Mouse (Mus musculus) 3T3-L1 (cell line): ENCODE data around the gene Tbc1d9b.
A peak's percentile ranks its signal among the peaks of the same experiment; 100 is the strongest.
"Not testable (repeated sequence)": the region's sequence is repeated elsewhere in the genome, so short reads cannot be mapped to it uniquely, and the experiment has no call there.

Experiments used
- DNase-seq: peaks from one replicate; pipeline ENCODE4 v3.0.0-alpha.2; 2015; ENCODE audit warnings: low read depth, low spot score

The Tbc1d9b gene

DNA sequence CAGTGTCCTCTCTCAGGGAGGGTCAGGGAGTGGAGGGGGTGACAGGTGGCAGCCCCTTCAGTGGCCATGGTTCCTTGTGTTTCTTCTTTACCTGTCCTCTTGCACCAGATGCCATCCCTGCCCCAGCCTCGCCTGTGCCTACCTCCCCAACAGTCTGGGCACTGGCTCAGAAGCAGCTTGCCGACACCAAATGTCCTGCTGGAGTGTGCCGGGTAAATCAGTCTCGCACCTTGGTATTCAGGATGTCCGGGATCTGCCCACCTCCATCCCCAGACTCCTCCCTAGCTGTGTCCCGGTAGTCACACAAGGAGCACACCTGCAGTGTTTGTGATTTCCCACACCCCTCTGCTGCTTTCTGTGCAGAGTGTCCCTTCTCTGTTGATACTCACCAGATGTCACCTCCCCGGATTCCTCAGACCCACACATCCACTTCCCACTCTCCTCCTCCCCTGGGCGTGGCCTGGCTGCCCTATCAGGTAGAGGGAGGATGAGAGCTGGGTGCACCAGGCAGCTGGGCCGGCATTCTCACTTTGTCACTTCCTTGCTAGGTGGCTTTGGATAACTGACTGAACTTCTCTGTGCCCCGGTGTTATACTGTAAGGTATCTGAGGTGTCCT is 7.1 kb downstream of the Tbc1d9b start:
- no peak for DNase-seq

GRCm38 (mm10) chr11:50139571-50139970 is 8.4 kb downstream of the Tbc1d9b start:
- DNase-seq, result no peak

- no peak for DNase-seq
Measured at GRCm38 (mm10) chr11:50145529-50145928, 14.3 kb downstream of the Tbc1d9b start.

DNA sequence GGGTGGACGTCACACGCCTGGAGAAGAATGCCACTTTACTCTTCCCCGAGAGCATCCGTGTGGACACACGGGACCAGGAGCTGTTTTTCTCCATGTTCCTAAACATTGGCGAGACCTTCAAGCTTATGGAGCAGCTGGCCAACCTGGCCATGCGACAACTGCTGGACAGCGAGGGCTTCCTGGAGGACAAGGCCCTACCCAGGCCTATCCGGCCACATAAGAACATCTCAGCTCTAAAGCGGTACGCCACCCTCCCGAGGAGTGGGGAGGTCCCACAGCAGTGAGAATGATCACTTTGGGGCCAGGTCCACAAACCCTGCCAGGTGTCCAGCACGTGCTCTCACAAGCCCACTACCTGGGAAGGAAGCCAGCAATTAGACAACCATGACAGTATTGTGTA is 14.9 kb downstream of the Tbc1d9b start:
- no peak for DNase-seq

- DNase-seq, result no peak
Measured at GRCm38 (mm10) chr11:50147267-50147957, 16.2 kb downstream of the Tbc1d9b start.

GRCm38 (mm10) chr11:50147958-50148476 is 16.8 kb downstream of the Tbc1d9b start:
- DNase-seq, result no peak

DNA sequence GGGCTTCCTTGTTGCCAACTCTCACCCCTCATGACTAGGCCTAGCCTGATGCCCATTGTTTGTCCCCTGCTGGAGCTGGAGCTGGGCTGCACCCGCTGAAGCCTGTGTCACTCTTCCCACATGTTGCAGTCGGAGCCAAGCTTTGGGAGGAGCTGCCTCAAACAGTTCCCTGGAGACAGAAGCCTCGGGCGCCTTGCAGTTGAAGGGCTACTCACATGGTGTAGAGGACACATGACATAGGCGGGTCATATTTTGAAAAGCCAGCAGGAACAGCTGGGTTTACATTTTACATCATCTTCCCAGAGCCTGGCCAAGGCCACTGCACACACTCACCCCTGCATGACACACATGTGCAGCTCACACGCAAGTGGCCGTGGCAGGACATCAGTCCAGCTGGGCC is 18.0 kb downstream of the Tbc1d9b start:
- DNase-seq, result no peak

DNA sequence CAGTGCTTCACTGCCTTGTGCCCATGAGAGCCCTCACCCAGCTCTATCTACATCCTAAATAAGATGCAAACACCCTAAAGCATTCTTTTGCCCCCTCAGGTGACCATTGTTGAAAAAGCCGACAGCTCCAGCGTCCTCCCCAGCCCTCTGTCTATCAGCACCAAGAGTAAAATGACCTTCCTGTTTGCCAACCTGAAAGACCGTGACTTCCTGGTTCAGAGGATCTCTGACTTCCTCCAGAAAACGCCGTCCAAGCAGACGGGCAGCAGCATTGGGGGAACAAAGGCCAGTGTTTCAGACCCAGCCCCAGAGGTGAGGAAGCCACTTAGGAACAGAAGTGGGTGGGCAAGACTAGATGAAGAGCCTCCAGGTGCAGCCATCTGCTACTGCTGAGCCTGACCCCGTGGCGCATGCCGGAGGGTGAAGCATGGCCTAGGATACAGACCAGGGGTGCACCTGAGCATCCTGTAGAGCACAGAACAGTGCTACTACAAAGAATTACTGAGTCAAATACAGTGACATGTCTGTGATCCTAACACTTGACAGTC is 18.5 kb downstream of the Tbc1d9b start:
- DNase-seq, result no peak

GRCm38 (mm10) chr11:50151374-50151773 is 20.2 kb downstream of the Tbc1d9b start:
- DNase-seq, result no peak

- DNase-seq, result no peak
Measured at GRCm38 (mm10) chr11:50154166-50154565, 23.0 kb downstream of the Tbc1d9b start.

GRCm38 (mm10) chr11:50154777-50155520 is 23.8 kb downstream of the Tbc1d9b start:
- DNase-seq, result peak; percentile 41

GRCm38 (mm10) chr11:50155785-50156184 is 24.6 kb downstream of the Tbc1d9b start:
- peak; percentile 81 for DNase-seq

DNA sequence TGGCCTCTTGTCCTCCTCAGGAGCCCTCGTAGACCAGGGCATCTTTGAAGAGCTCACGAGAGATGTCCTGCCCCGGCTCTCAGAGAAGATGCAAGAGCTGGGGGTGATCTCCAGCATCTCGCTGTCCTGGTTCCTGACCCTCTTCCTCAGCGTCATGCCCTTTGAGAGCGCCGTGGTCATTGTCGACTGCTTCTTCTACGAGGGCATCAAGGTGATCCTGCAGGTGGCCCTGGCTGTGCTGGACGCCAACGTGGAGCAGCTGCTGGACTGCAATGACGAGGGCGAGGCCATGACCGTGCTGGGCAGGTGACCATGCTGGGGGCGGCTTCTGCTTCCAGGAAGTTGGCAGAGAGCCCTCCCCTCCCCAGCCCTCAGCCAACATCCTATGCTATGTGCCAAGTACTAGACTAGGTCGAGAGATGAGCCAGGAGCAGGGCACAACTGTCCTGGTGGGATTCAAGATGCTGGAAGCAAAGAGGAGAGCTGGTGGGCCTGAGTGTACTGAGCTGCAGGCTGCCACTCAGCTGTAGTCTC is 25.6 kb downstream of the Tbc1d9b start:
- no peak for DNase-seq

GRCm38 (mm10) chr11:50158346-50158745 is 27.1 kb downstream of the Tbc1d9b start:
- DNase-seq, result no peak

GRCm38 (mm10) chr11:50159347-50159746 is 28.2 kb downstream of the Tbc1d9b start:
- no peak for DNase-seq

GRCm38 (mm10) chr11:50161578-50162304 is 30.5 kb downstream of the Tbc1d9b start:
- peak; percentile 76 for DNase-seq

GRCm38 (mm10) chr11:50162338-50163050 is 31.3 kb downstream of the Tbc1d9b start:
- no peak for DNase-seq

- DNase-seq, result no peak
Measured at GRCm38 (mm10) chr11:50168352-50168751, 37.2 kb downstream of the Tbc1d9b start.

DNA sequence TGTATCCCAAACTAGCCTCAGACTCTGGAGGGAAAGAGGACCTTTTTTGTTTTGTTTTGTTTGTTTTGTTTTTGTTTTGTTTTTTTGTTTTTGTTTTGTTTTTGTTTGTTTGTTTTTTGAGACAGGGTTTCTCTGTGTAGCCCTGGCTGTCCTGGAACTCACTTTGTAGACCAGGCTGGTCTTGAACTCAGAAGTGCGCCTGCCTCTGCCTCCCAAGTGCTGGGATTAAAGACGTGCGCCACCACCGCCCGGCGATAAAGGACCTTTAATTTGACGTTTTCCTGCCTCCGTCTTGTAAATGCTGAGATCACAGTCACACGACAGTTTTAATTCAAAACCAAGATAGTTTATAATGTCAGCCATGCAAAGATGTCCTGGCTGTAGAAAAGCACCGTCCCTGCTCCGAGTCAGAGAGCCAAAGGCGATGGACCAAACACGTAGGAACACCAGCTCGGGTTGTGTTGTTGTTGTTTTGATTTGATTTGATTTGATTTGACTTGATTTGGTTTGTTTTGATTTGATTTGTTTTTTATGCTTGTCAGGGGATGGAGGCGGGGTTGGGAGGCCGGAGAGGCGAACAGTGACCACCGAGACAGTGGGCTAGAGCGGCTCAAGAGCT is 43.0 kb downstream of the Tbc1d9b start, which contains the start of gene Mrnip:
TSS of gene Mrnip (plus strand) at position 334 of the 619 bp plus-strand sequence.
- not testable (repeated sequence) for DNase-seq

DNA sequence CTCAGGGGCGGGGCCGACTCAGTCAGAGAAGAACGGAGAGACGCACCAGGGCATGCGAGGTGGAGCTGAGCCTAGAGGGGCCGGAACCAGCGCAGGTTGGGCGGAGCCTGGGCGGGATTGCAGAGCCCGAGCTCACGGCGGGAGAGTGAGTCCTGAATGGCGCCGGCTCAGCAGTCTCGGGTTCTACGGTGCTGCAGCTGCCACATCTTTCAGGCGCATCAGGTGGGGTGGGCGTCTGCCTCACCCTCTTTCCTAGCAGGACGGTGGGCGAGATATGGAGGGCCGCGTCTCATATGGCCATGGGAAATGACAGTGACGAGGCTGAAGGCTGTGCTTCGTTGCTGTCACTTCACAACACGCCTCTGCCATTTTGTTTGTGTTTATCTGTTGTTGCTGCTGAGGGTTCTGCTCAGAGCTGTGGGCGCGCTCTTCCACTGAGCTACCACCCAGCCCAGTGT is 43.6 kb downstream of the Tbc1d9b start:
- peak; percentile 99 for DNase-seq
